Mouse (Mus musculus): Measurements from ENCODE around the gene Slc38a7. TPM values are rescaled to one million over a fixed set of nuclear protein-coding genes. Genes with fewer than 3 reads are reported as not detected.

Slc38a7 gene
- polyA plus RNA-seq, 1 experiment = 3.6 TPM

DNA sequence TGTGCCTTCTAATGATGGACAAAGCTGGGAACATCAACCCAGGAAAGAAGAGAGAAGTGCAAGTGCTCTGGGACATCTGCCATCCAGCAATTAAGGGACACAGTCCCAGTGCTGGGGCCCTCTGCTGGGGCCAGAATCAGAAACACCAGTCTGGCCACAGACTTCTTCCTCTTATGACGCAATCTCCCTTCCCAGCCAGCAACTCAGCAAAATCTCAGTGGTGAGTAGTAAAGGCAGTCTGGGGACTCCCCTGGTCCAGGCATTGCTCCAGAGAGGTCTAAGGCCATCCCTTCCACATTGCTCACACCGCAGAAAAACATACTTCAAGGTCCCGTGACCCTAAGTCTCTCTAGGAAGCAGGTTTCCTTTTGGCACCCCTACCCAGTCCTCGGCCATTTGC, 1.0 kb downstream of the Slc38a7 start:
- Histone ChIP-seq H3K27me3 (replicated peaks) (peaks cover 38% of the 10 kb centered on the region), H3K9me3 (no peaks in the 10 kb centered on the region), H3K4me3 (replicated peaks) (peak overlapping the region; percentile 93), H3K4me1 (peaks cover 27% of the 10 kb centered on the region), H3K36me3 (replicated peaks; ENCODE audit: low read length) (peaks cover 4% of the 10 kb centered on the region)
- TF ChIP-seq GATA1 (IDR thresholded peaks at IDR 0.05; ENCODE audit: borderline replicate concordance, low read length) = no peak
- no peak for TF ChIP-seq FLI1 (IDR thresholded peaks at IDR 0.05; ENCODE audit: low read length)

DNA sequence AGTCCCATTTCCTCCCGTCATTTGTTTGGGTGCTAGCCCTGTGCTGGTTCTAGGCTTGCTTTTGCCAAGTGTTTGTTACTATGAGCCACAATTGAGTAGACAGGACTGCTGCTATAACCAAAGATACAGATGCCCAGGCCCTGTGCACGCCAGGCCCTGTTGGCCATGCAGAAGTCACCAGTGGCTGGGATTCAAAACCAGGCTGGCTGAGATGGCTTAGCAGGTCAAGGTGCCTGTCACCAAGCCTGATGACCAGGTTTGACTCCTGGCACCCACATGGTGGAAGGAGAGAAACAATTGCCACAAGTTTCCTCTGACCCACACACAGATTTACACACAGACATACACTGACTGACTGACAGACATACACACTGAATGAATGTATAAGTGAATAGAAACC, 3.0 kb downstream of the Slc38a7 start:
- no peak overlapping the region for H3K4me3 ChIP-seq (replicated peaks)
- peaks cover 44% of the 10 kb centered on the region for H3K27me3 ChIP-seq (replicated peaks)
- peaks cover 27% of the 10 kb centered on the region for H3K4me1 ChIP-seq
- no peak for TF ChIP-seq GATA1 (IDR thresholded peaks at IDR 0.05; ENCODE audit: borderline replicate concordance, low read length)
- no peak for TF ChIP-seq FLI1 (IDR thresholded peaks at IDR 0.05; ENCODE audit: low read length)
- no peaks in the 10 kb centered on the region for H3K9me3 ChIP-seq
- peaks cover 9% of the 10 kb centered on the region for H3K36me3 ChIP-seq (replicated peaks; ENCODE audit: low read length)

DNA sequence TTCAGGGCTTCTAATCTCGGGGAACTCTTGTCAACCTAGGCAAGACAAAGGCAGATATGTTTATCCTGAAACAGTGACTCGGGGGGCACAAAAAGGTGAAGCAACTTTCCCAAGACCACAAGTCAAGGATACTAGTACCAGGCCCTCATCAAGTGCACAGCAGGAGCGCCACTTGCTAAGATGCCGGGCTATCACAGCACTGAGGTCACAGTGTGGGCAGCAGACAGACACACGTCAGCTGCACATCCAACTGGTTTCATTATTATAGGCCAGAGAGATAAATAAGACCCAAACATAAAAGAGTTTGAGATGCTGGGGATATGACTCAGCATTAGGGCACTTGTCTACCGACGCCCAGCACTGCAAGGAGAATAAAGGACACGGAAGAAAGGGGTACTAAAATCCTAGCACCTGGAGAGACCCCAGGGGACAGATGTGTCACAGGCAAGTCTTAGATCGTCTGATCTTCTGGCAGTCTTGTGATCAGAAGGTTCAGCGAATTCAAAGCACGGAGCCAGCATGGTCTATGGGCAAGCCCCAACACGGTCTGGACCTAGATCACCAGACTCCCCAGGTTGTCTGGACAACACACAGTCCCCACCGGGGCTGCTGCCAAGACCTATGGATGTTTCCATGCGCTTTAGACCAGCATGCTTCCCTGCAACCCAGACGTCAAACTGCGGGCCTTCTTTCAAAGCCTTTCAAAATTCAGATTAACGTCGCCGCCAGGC, 4.4 kb downstream of the Slc38a7 start:
- Histone ChIP-seq H3K4me1 (peaks cover 27% of the 10 kb centered on the region), H3K36me3 (replicated peaks; ENCODE audit: low read length) (peaks cover 12% of the 10 kb centered on the region)

DNA sequence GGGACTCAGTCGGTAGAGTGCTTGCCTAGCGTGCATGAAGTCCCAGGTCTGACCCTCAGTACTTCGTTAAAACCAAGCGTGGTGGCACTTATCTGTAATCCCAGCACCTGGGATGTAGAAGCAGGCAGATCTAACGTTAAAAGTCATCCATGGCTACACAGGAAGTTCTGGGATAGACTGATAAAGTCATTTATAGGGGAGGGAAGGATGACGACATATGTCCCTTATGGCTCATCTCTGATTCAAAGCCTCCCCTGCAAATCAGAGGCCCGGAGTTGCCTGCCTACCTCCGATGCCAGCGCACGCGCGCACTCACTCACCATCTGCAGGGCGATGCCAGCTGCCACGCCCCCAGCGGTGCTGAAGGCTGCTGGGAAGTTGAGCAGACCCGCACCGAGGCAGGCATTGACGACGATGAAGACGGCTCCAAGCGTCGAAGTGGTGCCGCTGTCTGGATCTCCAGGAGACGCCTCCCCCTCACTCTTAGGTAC, 5.2 kb downstream of the Slc38a7 start:
- Histone ChIP-seq H3K36me3 (replicated peaks; ENCODE audit: low read length) (peaks cover 16% of the 10 kb centered on the region), H3K9me3 (no peaks in the 10 kb centered on the region), H3K27me3 (replicated peaks) (peaks cover 50% of the 10 kb centered on the region), H3K4me3 (replicated peaks) (no peak overlapping the region), H3K4me1 (peaks cover 21% of the 10 kb centered on the region)
- no peak for TF ChIP-seq GATA1 (IDR thresholded peaks at IDR 0.05; ENCODE audit: borderline replicate concordance, low read length)
- no peak for TF ChIP-seq FLI1 (IDR thresholded peaks at IDR 0.05; ENCODE audit: low read length)

More for the DNA sequence above, 4.4 kb downstream of the Slc38a7 start:
- Histone ChIP-seq H3K9me3 (no peaks in the 10 kb centered on the region), H3K4me3 (replicated peaks) (no peak overlapping the region), H3K27me3 (replicated peaks) (peaks cover 46% of the 10 kb centered on the region)
- TF ChIP-seq FLI1 (IDR thresholded peaks at IDR 0.05; ENCODE audit: low read length) (no peak), GATA1 (IDR thresholded peaks at IDR 0.05; ENCODE audit: borderline replicate concordance, low read length) (no peak)

DNA sequence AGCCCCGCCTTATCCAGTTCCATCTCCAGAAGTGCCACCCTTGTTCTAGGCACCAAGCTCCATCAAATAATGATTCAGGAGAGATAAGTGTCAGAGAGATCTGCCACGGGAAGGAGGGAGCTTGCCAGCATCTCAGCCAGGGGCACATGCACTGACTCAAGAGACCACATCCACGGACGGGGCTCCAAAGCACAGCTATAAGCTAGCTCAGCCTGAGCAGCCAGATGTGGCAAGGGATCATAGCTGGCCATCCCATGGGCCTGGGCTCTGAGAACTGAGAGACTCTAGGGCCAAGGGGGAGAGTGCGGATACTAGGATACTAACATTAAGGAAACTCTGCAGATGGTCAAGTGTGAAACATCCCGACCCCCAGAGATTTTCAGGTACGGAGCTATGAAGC, 8.3 kb downstream of the Slc38a7 start:
- no peaks in the 10 kb centered on the region for H3K9me3 ChIP-seq
- peaks cover 44% of the 10 kb centered on the region for H3K27me3 ChIP-seq (replicated peaks)
- TF ChIP-seq GATA1 (IDR thresholded peaks at IDR 0.05; ENCODE audit: borderline replicate concordance, low read length) = no peak
- TF ChIP-seq FLI1 (IDR thresholded peaks at IDR 0.05; ENCODE audit: low read length) = no peak
- H3K36me3 ChIP-seq (replicated peaks; ENCODE audit: low read length) = peaks cover 23% of the 10 kb centered on the region
- peaks cover 9% of the 10 kb centered on the region for H3K4me1 ChIP-seq
- no peak overlapping the region for H3K4me3 ChIP-seq (replicated peaks)

DNA sequence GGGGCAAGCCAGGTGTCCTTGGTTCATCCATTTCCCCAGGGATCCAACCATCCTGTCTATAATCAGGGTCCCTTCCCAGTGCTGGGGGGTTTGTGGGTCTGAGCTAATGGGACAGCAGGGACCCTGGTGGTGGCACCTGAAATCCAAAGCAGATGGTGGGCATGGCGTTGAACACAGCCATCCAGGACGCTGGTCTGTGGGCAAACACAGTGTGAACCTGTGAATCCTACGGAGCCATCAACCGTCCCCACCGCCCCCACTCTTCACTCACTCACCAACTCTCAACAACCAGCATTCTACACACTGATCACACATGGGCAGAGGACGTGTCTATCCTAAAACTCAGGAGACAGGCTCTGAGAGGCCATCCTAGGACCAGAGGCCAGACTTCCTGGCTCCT, 9.4 kb downstream of the Slc38a7 start:
- TF ChIP-seq FLI1 (IDR thresholded peaks at IDR 0.05; ENCODE audit: low read length) (no peak), GATA1 (IDR thresholded peaks at IDR 0.05; ENCODE audit: borderline replicate concordance, low read length) (no peak)
- Histone ChIP-seq H3K4me1 (peaks cover 9% of the 10 kb centered on the region), H3K9me3 (no peaks in the 10 kb centered on the region), H3K4me3 (replicated peaks) (no peak overlapping the region), H3K27me3 (replicated peaks) (peaks cover 41% of the 10 kb centered on the region), H3K36me3 (replicated peaks; ENCODE audit: low read length) (peaks cover 23% of the 10 kb centered on the region)

DNA sequence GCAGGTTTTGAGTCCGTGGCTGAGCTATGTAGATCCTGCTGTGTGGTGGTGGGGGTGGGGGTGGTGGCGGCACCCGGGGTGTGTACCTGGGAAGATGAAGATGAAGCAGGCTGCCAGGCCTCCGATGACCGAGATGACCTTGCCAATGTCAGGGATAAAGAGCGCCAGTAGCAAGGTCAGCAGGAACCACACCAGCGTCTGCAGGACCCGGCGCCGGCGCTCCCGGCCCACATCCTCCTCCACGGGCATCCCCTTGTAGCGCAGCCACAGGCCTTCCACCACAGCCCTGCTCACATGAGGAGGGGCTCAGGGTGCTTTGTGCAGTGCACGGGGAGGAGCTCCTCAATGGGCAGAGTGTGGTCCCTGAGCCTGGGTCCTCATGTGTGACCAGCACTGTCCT, 11.9 kb downstream of the Slc38a7 start:
- Histone ChIP-seq H3K4me1 (no peaks in the 10 kb centered on the region), H3K4me3 (replicated peaks) (no peak overlapping the region), H3K36me3 (replicated peaks; ENCODE audit: low read length) (peaks cover 19% of the 10 kb centered on the region), H3K27me3 (replicated peaks) (peaks cover 38% of the 10 kb centered on the region), H3K9me3 (no peaks in the 10 kb centered on the region)
- TF ChIP-seq GATA1 (IDR thresholded peaks at IDR 0.05; ENCODE audit: borderline replicate concordance, low read length) (no peak), FLI1 (IDR thresholded peaks at IDR 0.05; ENCODE audit: low read length) (no peak)

DNA sequence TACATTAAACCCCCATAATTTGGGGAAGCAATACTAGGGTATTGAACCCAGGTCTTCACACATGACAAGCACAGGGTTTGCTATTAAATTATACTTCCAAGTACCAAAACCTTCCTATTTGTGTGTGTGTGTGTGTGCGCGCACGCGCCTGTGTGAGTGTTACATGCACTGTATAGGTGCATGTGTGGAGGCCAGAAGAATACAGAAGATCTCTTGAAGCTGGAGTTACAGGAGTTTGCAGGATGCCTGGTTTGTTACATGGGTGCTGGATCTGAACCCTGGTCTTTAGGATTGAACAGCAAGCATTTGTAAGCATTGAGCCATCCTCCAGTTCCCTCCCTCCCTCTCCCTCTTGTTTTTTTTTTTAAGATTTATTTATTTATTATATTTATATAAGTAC, 14.1 kb downstream of the Slc38a7 start:
- Histone ChIP-seq H3K4me3 (replicated peaks) (no peak overlapping the region), H3K36me3 (replicated peaks; ENCODE audit: low read length) (peaks cover 11% of the 10 kb centered on the region), H3K27me3 (replicated peaks) (peaks cover 38% of the 10 kb centered on the region), H3K4me1 (no peaks in the 10 kb centered on the region), H3K9me3 (no peaks in the 10 kb centered on the region)
- TF ChIP-seq FLI1 (IDR thresholded peaks at IDR 0.05; ENCODE audit: low read length) = no peak
- no peak for TF ChIP-seq GATA1 (IDR thresholded peaks at IDR 0.05; ENCODE audit: borderline replicate concordance, low read length)

DNA sequence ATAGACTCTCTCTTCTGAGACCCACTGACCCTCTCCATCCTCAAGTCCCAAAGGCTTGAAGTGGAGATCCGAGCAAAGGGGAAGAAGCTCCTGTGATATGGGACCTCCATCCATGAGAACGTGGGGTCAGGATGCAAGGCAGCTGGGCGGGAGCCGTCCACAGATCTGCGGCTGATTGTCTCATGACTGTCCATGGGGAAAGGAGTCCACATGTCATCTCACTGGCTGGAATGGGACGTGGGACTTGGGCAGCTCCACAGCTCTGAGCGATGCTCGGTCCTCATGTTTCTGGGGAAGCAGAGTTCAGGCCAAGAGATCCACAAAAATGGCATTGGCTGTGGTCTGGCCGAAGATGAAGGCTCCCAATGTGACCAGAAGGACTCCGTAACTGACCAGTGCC, 16.1 kb downstream of the Slc38a7 start:
- peaks cover 18% of the 10 kb centered on the region for H3K4me1 ChIP-seq
- H3K4me3 ChIP-seq (replicated peaks) = no peak overlapping the region
- H3K27me3 ChIP-seq (replicated peaks) = peaks cover 36% of the 10 kb centered on the region
- TF ChIP-seq GATA1 (IDR thresholded peaks at IDR 0.05; ENCODE audit: borderline replicate concordance, low read length) = no peak
- TF ChIP-seq FLI1 (IDR thresholded peaks at IDR 0.05; ENCODE audit: low read length) = no peak
- peaks cover 7% of the 10 kb centered on the region for H3K36me3 ChIP-seq (replicated peaks; ENCODE audit: low read length)
- no peaks in the 10 kb centered on the region for H3K9me3 ChIP-seq

DNA sequence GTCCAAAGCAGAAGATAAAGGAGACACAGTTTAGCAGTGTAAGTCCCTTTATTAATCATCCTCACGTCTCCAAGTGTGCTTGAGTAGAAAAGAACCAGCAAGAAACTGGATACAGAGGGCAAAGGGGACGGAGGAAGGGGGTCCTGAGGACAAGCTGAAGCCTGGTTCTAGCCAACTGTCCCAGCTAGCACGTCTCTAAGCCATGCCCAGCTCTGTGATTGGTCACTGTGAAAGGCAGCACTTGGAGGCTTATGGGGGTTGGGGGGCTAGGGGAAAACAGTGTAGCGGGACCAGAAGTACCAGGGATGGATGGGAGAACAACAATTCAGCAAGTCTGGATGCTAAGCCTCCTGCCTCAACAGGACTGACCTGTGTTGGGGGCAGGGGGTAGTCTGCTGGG, 17.4 kb downstream of the Slc38a7 start:
- H3K4me1 ChIP-seq = peaks cover 20% of the 10 kb centered on the region
- H3K4me3 ChIP-seq (replicated peaks) = no peak overlapping the region
- peaks cover 31% of the 10 kb centered on the region for H3K27me3 ChIP-seq (replicated peaks)
- peaks cover 7% of the 10 kb centered on the region for H3K36me3 ChIP-seq (replicated peaks; ENCODE audit: low read length)
- TF ChIP-seq GATA1 (IDR thresholded peaks at IDR 0.05; ENCODE audit: borderline replicate concordance, low read length) (no peak), FLI1 (IDR thresholded peaks at IDR 0.05; ENCODE audit: low read length) (no peak)
- H3K9me3 ChIP-seq = no peaks in the 10 kb centered on the region
